Mouse (Mus musculus): ENCODE data around the gene Tbc1d8. TPM values are rescaled to one million over a fixed set of nuclear protein-coding genes. Genes with fewer than 3 reads are reported as not detected.
A peak's percentile ranks its signal among the peaks of the same experiment; 100 is the strongest.

Gene Tbc1d8
- total RNA-seq, 2 experiments from 2014 or later, result 13.9 to 16.8 TPM

- no peak for DNase-seq (ENCODE audit: low spot score in 2 of 2)
- intact Hi-C loops (cut with DNase I), result no loop called here
Measured at GRCm38 (mm10) chr1:39410085-39410821, 68.3 kb downstream of the Tbc1d8 start.

DNA sequence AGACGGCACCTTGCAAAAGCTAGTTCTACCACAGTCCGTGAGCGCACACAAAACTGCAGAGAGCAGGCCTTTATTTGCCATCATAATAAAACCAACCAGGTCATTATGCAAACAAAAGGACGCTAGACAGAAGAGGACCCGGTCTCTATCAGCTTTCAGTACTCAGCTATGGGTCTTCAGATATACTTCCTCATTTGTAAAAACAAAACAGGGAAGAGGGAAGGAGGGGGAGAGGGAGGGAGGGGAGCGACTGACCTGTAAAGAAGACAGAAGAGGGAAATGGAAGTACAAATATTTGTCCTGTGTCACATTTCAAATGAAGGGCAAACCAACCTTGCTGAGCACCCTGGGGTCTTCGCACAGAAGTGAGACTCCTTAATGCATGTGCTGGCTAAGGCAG lies 69.9 kb downstream of the Tbc1d8 start:
- intact Hi-C loops (cut with DNase I), result no loop called here
- DNase-seq (ENCODE audit: low spot score in 2 of 2), result no peak

- DNase-seq (ENCODE audit: low spot score in 2 of 2), result no peak
- intact Hi-C loops (cut with DNase I), result no loop called here
Measured at GRCm38 (mm10) chr1:39408123-39408522, 70.4 kb downstream of the Tbc1d8 start.

DNA sequence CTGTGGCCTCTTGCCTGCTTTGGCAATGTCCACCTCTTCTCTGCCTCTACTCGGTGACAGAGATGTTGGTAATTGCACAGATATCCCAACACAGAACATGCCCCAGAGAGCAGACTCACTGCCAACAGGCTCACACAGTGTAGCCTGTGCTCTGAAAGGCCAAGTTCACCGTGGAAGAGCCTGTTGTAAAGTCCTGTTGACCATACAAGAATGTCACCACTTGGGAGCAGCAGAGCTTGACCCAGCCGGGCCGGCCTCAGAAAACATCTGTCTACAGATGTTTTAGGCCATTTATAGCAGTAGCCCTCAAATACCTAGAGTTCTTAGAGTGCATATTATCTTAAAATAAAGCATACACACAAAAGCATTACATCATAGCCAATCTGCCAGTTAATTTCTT lies 71.4 kb downstream of the Tbc1d8 start:
- DNase-seq (ENCODE audit: low spot score in 2 of 2), result no peak
- intact Hi-C loops (cut with DNase I), result no loop called here

GRCm38 (mm10) chr1:39400173-39400572 lies 78.4 kb downstream of the Tbc1d8 start:
- DNase-seq (ENCODE audit: low spot score in 2 of 2), result no peak
- intact Hi-C loops (cut with DNase I), result no loop called here

DNA sequence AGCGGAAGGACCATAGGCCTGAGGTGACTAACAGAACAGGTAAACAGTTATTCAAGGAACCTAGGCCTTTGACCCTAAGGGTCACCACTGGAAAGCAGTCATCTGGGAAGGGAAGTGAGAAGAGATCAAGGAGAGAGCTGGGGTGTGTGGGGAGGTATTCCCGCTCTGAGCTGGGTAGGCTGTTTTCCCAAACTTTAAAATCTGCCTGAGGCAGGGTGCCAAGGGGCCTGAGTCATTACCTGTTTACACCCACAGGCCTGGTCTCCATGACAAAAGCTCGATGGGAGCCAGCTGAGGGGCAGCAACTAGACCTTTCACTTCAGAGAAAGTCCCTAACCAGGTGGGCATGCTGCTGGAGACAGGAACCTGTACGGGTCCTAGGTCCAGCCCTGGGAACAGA lies 79.3 kb downstream of the Tbc1d8 start:
- DNase-seq (ENCODE audit: low spot score in 2 of 2), result no peak
- intact Hi-C loops (cut with DNase I), result no loop called here

GRCm38 (mm10) chr1:39398284-39398683 lies 80.3 kb downstream of the Tbc1d8 start:
- intact Hi-C loops (cut with DNase I), result no loop called here
- no peak for DNase-seq (ENCODE audit: low spot score in 2 of 2)

- intact Hi-C loops (cut with DNase I), result no loop called here
- DNase-seq (ENCODE audit: low spot score in 2 of 2), result no peak
Measured at GRCm38 (mm10) chr1:39396347-39396746, 82.2 kb downstream of the Tbc1d8 start.

DNA sequence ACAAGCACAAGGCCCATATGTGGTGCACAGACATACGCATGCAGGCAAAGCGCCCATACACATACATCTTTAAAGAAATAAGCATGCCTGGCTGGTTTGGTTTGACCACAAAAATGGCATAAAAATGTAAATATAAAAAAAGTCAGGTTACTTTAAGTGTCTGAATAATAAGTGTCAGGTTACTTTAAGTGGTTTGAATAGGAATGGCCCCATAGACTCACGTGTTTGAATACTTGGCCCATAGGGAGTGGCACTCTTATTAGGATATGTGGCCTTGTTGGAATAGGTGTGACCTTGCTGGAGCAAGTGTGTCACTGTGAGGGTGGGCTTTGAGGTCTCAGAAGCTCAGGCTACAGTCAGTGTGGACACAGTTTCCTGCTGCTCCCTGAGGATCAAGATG lies 83.9 kb downstream of the Tbc1d8 start:
- intact Hi-C loops (cut with DNase I), result loop anchor here (5.0 kb wide), 2 partner anchors 108 to 128 kb away; no protein-coding TSS in a partner anchor
- DNase-seq (ENCODE audit: low spot score in 2 of 2), result no peak

DNA sequence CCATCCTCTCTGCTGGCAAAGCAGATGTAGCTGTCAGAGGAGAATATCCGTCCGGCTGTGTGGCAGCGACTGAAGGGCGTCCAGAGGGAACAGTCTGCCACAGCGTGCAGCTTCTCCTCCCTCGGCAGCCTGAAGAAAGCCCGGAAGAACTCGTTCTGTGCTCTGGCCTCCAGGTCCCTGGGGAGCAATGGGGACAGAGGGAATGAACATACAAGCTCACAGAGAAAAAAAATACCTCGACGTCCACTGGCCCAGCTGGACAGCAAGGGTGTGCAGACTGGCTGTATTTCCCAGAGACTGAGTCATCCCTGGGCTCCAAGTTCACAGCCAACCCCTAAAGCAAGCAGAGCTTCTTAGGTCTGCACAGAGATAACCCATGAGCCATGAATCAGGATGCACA lies 84.5 kb downstream of the Tbc1d8 start:
- intact Hi-C loops (cut with DNase I), result loop anchor here (5.0 kb wide), 2 partner anchors 108 to 128 kb away; no protein-coding TSS in a partner anchor
- no peak for DNase-seq (ENCODE audit: low spot score in 2 of 2)

GRCm38 (mm10) chr1:39393217-39393867 lies 85.2 kb downstream of the Tbc1d8 start:
- intact Hi-C loops (cut with DNase I), result loop anchor here (5.0 kb wide), 2 partner anchors 109 to 129 kb away; no protein-coding TSS in a partner anchor
- DNase-seq (ENCODE audit: low spot score in 2 of 2), result no peak

DNA sequence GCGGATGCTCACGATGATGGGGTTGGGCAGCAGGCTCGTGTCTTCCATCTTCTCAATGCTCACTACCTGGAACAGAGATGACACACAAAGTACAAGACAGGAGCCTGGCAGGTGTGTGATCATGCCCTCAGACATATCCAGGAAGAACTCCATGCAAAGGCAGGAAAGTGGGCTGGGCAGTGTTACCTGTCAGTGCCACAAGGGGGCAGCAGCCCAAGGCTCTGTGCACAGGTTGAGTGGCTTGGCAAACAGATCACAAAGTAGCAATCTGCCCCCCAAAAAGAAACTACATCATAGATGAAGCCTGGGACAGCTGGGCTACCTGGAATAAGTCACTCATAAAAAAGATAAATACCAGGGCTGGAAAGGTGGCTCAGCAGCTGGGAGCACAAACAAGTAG lies 86.4 kb downstream of the Tbc1d8 start:
- peak; percentile 77 to 87 for DNase-seq (ENCODE audit: low spot score in 2 of 2)
- intact Hi-C loops (cut with DNase I), result loop anchor here (5.0 kb wide), 2 partner anchors 110 to 130 kb away; no protein-coding TSS in a partner anchor

- no peak for DNase-seq (ENCODE audit: low spot score in 2 of 2)
- intact Hi-C loops (cut with DNase I), result loop anchor here (5.0 kb wide), 2 partner anchors 111 to 131 kb away; no protein-coding TSS in a partner anchor
Measured at GRCm38 (mm10) chr1:39391652-39392051, 86.9 kb downstream of the Tbc1d8 start.

DNA sequence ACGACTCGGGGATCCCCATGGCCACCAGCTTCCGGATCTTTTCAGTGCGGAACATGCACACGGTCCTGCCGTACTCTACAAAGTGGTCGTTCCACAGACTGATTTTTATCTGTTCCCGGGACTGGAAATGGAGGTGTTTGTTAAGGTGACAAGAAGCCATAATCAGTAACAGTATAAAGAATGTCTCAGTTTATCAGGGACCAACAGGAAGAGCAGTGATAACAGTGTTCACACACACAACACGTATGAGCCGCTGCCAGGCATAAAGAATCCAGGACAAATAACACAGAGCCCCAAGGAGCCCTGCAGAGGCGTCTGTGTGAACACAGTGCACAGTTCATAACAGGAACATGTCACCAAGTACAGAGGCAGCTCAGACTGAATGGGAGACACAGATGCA lies 89.2 kb downstream of the Tbc1d8 start:
- intact Hi-C loops (cut with DNase I), result no loop called here
- DNase-seq (ENCODE audit: low spot score in 2 of 2), result no peak

DNA sequence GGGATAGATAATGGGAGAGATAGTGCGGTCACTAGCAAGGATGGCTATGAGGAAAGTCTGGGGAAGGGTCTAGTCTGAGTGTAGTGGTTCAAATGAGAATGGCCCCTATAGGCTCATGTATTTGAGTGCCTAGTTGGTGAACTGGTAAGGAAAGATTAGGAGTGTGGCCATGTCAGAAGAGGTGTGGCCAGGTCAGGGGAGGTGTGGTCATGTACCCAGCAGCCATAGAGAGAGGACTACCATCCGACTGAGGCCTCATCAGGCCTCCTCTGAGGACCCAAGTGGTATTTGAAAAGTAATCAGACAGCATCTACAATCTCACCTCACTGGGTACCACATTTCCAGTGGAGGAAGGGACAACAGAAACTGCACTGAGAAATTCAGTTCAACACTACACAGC lies 90.4 kb downstream of the Tbc1d8 start:
- intact Hi-C loops (cut with DNase I), result no loop called here
- DNase-seq (ENCODE audit: low spot score in 2 of 2), result no peak

GRCm38 (mm10) chr1:39387497-39387896 lies 91.1 kb downstream of the Tbc1d8 start:
- intact Hi-C loops (cut with DNase I), result no loop called here
- DNase-seq (ENCODE audit: low spot score in 2 of 2), result no peak

GRCm38 (mm10) chr1:39386456-39386855 lies 92.1 kb downstream of the Tbc1d8 start:
- no peak for DNase-seq (ENCODE audit: low spot score in 2 of 2)
- intact Hi-C loops (cut with DNase I), result no loop called here

DNA sequence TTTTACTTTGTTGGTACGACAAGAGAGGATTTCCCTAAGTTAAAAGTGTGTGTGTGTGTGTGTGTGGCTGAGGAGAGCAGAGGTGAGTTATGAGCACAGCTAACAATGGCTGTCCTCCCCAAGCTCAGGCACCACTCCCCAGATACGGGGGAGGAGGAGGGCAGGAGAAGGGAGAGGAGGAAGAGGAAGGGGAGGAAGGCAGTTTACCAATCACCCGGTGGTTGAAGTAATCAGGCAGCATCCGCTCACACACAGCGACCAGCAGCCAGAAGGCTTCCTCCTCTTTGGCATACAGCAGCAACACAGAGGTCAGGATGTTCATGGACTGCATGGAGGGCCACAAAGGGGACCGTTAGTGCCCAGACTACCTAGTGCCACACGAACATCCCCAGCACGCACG lies 93.6 kb downstream of the Tbc1d8 start:
- DNase-seq (ENCODE audit: low spot score in 2 of 2), result no peak
- intact Hi-C loops (cut with DNase I), result no loop called here

DNA sequence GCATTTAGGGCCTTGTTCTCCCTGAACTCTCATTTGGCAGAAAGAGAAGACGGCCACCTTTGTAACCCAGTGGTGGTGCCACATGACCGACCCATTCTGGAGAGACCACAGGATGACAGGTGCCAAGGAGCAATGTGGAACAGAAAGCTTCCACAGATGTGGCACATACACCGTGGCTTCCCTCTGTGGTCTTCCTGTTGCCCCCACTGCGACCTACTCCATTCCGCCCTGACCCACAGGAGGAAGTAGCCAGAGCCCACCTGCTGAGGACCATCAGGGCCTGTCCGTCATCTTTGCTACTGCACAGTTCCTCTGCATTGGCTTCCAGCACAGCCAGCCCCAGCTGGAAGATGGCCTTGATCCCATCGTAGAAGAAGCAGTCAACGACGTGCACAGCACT lies 97.5 kb downstream of the Tbc1d8 start:
- intact Hi-C loops (cut with DNase I), result no loop called here
- no peak for DNase-seq (ENCODE audit: low spot score in 2 of 2)

- intact Hi-C loops (cut with DNase I), result no loop called here
- DNase-seq (ENCODE audit: low spot score in 2 of 2), result no peak
Measured at GRCm38 (mm10) chr1:39379021-39379420, 99.5 kb downstream of the Tbc1d8 start.

DNA sequence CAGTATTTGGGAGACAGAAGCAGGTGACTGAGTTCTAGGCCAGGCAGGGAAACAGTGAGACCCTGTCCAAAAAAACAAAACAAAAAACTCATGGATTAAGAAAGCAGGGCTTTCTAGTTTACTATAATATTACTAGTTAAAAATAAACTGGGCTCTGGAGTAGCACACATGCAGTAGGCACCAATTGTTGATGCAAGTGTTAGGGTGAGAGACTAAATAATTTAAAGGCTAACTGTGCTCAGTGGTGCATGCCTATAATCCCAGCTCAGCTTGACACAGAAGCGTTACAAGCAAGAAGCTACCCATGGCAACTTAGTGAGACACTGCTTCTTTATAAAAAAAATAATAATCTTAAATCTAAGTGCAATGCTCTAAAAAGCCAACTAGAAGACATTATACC lies 100.0 kb downstream of the Tbc1d8 start:
- intact Hi-C loops (cut with DNase I), result no loop called here
- DNase-seq (ENCODE audit: low spot score in 2 of 2), result no peak

All from left cerebral cortex, postnatal 14 days (tissue).